Mouse (Mus musculus): ENCODE results near the gene Srp9. TPM values are rescaled to one million over a fixed set of nuclear protein-coding genes. Genes with fewer than 3 reads are reported as not detected.

The Srp9 gene
- polyA plus RNA-seq, 2 experiments, result 101 to 166 TPM

DNA sequence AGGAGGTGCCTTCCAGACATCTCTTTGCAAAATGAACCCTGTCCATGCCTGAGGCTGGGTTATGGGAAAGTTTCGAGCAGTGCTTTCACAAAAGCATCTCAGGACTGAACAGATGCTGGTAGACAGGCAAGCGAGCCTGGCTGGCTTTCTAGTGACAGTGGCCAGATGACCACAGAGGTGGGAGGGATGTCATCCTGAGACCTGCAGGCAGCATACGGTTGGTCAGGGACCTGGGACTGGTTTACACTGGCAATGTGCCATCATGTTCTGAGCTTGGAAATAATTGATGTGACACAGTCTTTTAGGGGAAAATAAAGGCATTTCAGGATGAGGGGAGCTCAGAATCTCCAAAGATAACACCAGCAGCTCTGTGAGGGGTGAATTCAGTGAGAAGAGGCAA lies 19.5 kb upstream of the Srp9 start:
- Histone ChIP-seq H3K4me3 (replicated peaks; ENCODE audit: low read length) (no peak overlapping the region), H3K9ac (ENCODE audit: low read depth, low read length, severe bottlenecking) (no peak overlapping the region), H3K27ac (replicated peaks; ENCODE audit: low read depth, low read length) (no peak overlapping the region), H3K4me2 (replicated peaks; ENCODE audit: low read depth, low read length, severe bottlenecking) (no peak overlapping the region), H3K4me1 (ENCODE audit: control insufficient read depth, insufficient read depth, low read length) (peaks cover 17% of the 10 kb centered on the region), H3K9me3 (ENCODE audit: control insufficient read depth, low read length) (no peaks in the 10 kb centered on the region), H3K36me3 (ENCODE audit: control insufficient read depth, insufficient read depth, low read length) (no peaks in the 10 kb centered on the region), H3K27me3 (ENCODE audit: control insufficient read depth, insufficient read depth, low read length) (no peaks in the 10 kb centered on the region)
- ATAC-seq (ENCODE audit: low FRiP score, low read depth), result no peak
- WGBS, result 56% methylated on average over 3 of the region's 3 CpGs
- no peak for DNase-seq (ENCODE audit: low spot score)
- TF ChIP-seq POLR2A (IDR thresholded peaks at IDR 0.05; ENCODE audit: borderline replicate concordance, extremely low read depth, insufficient read depth, insufficient read length), result no peak

DNA sequence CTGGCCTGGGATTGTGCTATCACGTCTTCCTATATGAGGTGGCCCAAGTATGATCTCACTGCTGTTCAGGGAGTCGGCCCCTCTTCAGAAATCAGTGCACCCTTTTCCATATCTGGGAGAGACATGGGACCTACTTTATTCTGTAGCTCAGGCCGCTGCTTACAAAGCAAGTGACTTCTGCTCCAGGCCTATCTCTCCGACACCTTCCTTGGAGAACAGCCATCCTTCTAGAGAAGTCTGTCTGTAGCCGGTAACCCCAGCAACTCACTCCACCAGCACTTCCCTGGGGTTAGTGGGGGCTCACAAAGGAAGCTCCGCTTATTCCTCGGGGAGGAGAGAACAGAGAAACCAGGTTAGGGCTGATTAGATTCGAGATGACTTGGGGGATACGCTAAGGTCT lies 17.3 kb upstream of the Srp9 start:
- no peak for ATAC-seq (ENCODE audit: low FRiP score, low read depth)
- Histone ChIP-seq H3K27me3 (ENCODE audit: control insufficient read depth, insufficient read depth, low read length) (no peaks in the 10 kb centered on the region), H3K4me3 (replicated peaks; ENCODE audit: low read length) (no peak overlapping the region), H3K4me2 (replicated peaks; ENCODE audit: low read depth, low read length, severe bottlenecking) (no peak overlapping the region), H3K4me1 (ENCODE audit: control insufficient read depth, insufficient read depth, low read length) (peaks cover 31% of the 10 kb centered on the region), H3K36me3 (ENCODE audit: control insufficient read depth, insufficient read depth, low read length) (no peaks in the 10 kb centered on the region), H3K27ac (replicated peaks; ENCODE audit: low read depth, low read length) (no peak overlapping the region), H3K9ac (ENCODE audit: low read depth, low read length, severe bottlenecking) (no peak overlapping the region), H3K9me3 (ENCODE audit: control insufficient read depth, low read length) (no peaks in the 10 kb centered on the region)
- DNase-seq (ENCODE audit: low spot score), result no peak
- 79% methylated on average over 9 of the region's 9 CpGs for WGBS
- TF ChIP-seq POLR2A (IDR thresholded peaks at IDR 0.05; ENCODE audit: borderline replicate concordance, extremely low read depth, insufficient read depth, insufficient read length), result no peak

DNA sequence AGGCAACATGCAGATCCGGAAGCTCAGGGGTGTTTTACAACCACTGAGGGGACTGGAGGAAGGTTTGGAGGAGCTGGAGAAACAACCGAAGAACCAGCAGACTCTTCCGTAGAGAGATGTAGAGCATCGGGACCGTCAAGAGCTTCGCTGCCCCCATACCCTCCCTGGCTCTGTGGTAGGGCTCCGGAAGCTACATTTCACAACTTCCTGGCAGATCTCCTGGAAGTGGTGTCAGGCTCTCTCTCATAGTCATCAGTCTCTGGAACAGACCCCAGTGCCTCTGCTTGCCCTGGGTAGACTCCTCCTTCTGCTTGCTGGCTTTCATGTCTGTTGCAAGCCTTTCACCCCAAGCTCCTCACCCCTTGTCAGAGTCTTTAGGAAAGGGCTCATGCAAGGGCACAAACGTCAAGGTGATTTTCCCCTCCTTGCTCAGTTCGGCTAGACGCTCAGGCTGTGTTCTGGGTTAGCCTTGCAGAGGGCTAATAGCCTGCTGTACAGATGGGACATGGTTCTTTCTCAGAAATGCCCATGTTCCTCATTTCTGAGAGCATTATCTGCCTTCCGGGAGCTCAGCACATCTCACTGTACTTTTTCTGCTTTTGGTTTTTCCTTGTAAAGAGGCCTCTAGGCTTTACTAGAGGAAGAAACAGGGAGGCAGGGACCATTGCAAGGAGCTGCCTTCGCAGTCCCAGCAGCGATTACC lies 16.0 kb upstream of the Srp9 start:
- no peak for TF ChIP-seq POLR2A (IDR thresholded peaks at IDR 0.05; ENCODE audit: borderline replicate concordance, extremely low read depth, insufficient read depth, insufficient read length)
- DNase-seq (ENCODE audit: low spot score), result no peak

DNA sequence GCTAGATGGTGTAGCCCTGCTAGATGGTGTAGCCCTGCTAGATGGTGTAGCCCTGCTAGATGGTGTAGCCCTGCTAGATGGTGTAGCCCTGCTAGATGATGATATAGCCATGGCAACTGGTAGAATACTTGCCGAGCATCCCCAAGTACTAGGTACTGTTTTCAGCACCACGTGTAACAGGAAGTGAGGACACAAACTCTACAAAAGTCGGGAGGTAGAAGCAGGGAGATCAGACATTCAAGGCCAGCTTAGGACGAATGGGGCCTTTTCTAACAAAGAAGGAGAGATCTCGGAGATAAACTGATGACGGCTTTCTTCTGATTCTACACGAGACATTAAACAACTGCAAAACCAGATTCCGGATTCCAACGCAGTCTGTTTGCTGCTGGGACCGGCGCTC lies 14.4 kb upstream of the Srp9 start:
- TF ChIP-seq POLR2A (IDR thresholded peaks at IDR 0.05; ENCODE audit: borderline replicate concordance, extremely low read depth, insufficient read depth, insufficient read length), result no peak
- Histone ChIP-seq H3K4me2 (replicated peaks; ENCODE audit: low read depth, low read length, severe bottlenecking) (no peak overlapping the region), H3K9ac (ENCODE audit: low read depth, low read length, severe bottlenecking) (no peak overlapping the region), H3K4me1 (ENCODE audit: control insufficient read depth, insufficient read depth, low read length) (peaks cover 39% of the 10 kb centered on the region), H3K9me3 (ENCODE audit: control insufficient read depth, low read length) (no peaks in the 10 kb centered on the region), H3K36me3 (ENCODE audit: control insufficient read depth, insufficient read depth, low read length) (no peaks in the 10 kb centered on the region), H3K27me3 (ENCODE audit: control insufficient read depth, insufficient read depth, low read length) (no peaks in the 10 kb centered on the region), H3K27ac (replicated peaks; ENCODE audit: low read depth, low read length) (no peak overlapping the region), H3K4me3 (replicated peaks; ENCODE audit: low read length) (no peak overlapping the region)
- DNase-seq (ENCODE audit: low spot score), result no peak
- WGBS, result 74% methylated on average over 11 of the region's 11 CpGs
- ATAC-seq (ENCODE audit: low FRiP score, low read depth), result no peak

More for the DNA sequence above, 16.0 kb upstream of the Srp9 start:
- Histone ChIP-seq H3K27me3 (ENCODE audit: control insufficient read depth, insufficient read depth, low read length) (no peaks in the 10 kb centered on the region), H3K27ac (replicated peaks; ENCODE audit: low read depth, low read length) (no peak overlapping the region), H3K4me3 (replicated peaks; ENCODE audit: low read length) (no peak overlapping the region), H3K9me3 (ENCODE audit: control insufficient read depth, low read length) (no peaks in the 10 kb centered on the region), H3K4me1 (ENCODE audit: control insufficient read depth, insufficient read depth, low read length) (peaks cover 30% of the 10 kb centered on the region), H3K36me3 (ENCODE audit: control insufficient read depth, insufficient read depth, low read length) (no peaks in the 10 kb centered on the region), H3K4me2 (replicated peaks; ENCODE audit: low read depth, low read length, severe bottlenecking) (no peak overlapping the region), H3K9ac (ENCODE audit: low read depth, low read length, severe bottlenecking) (no peak overlapping the region)
- 59% methylated on average over 13 of the region's 13 CpGs for WGBS
- ATAC-seq (ENCODE audit: low FRiP score, low read depth), result no peak

DNA sequence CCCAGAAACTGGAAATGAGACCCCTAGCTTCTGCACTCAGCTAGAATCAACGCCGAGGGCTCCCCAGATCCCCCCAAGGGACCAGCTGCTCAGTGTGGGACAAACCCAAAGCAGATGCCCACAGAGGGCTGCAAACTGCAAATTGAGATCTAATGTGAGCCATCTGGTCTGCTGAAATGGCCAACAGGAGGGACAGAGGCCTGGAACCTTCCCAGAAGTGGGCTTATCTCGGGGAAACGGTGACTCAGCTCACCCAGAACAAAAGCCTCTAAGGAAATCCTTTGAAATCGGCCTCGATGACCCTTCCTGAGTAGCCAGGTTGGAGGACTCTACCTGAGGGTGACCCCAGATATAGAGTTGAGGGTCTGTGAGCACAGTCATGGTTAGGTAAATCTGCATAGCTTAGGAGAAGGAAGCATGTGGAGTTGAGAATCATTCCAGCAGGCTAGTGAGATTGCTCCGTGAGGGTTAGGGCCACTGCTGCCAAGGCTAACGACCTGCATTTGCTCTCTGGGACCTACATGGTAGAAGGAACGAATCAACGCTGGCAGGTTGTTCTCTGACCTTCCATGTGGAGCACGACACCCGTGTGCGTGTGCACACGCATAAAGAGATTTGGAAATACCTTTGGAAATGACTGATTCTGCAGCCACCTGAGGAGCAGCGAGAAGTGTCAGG lies 13.7 kb upstream of the Srp9 start:
- H3K4me1 ChIP-seq (ENCODE audit: control insufficient read depth, insufficient read depth, low read length), result peaks cover 42% of the 10 kb centered on the region
- H3K9ac ChIP-seq (ENCODE audit: low read depth, low read length, severe bottlenecking), result no peak overlapping the region
- no peaks in the 10 kb centered on the region for H3K27me3 ChIP-seq (ENCODE audit: control insufficient read depth, insufficient read depth, low read length)
- WGBS, result 43% methylated on average over 15 of the region's 15 CpGs
- no peak for TF ChIP-seq POLR2A (IDR thresholded peaks at IDR 0.05; ENCODE audit: borderline replicate concordance, extremely low read depth, insufficient read depth, insufficient read length)
- H3K4me3 ChIP-seq (replicated peaks; ENCODE audit: low read length), result no peak overlapping the region
- H3K4me2 ChIP-seq (replicated peaks; ENCODE audit: low read depth, low read length, severe bottlenecking), result no peak overlapping the region
- H3K27ac ChIP-seq (replicated peaks; ENCODE audit: low read depth, low read length), result no peak overlapping the region
- no peak for DNase-seq (ENCODE audit: low spot score)
- H3K9me3 ChIP-seq (ENCODE audit: control insufficient read depth, low read length), result no peaks in the 10 kb centered on the region
- no peak for ATAC-seq (ENCODE audit: low FRiP score, low read depth)
- no peaks in the 10 kb centered on the region for H3K36me3 ChIP-seq (ENCODE audit: control insufficient read depth, insufficient read depth, low read length)
